Mouse (Mus musculus): ENCODE measurements around the gene Cd24a. TPM values are rescaled to one million over a fixed set of nuclear protein-coding genes. Genes with fewer than 3 reads are reported as not detected.

Gene Cd24a
- polyA plus RNA-seq, 1 experiment = 31.2 TPM

GRCm38 (mm10) chr10:43551388-43551787 lies 26.7 kb upstream of the Cd24a start:
- no peak for TF ChIP-seq TCF3 (IDR thresholded peaks at IDR 0.05; ENCODE audit: insufficient read length, low read depth)
- no peak for TF ChIP-seq USF1 (IDR thresholded peaks at IDR 0.05; ENCODE audit: low read depth)
- no peak for TF ChIP-seq MYOG (IDR thresholded peaks at IDR 0.05; ENCODE audit: control insufficient read depth in 1 of 3, insufficient read depth in 1 of 3, insufficient read length in 2 of 3, low read depth in 2 of 3)
- no peak for TF ChIP-seq SRF (IDR thresholded peaks at IDR 0.05; ENCODE audit: control insufficient read depth, insufficient read length, low read depth)
- no peak for TF ChIP-seq REST (IDR thresholded peaks at IDR 0.05; ENCODE audit: insufficient read depth, insufficient read length)
- no peak for TF ChIP-seq POLR2A (IDR thresholded peaks at IDR 0.05; ENCODE audit: insufficient read length, low read depth)
- TF ChIP-seq POLR2AphosphoS2 (IDR thresholded peaks at IDR 0.05; ENCODE audit: insufficient read length, low read depth) = no peak
- TF ChIP-seq MYOD1 (IDR thresholded peaks at IDR 0.05; ENCODE audit: control insufficient read depth in 1 of 3, insufficient read length in 2 of 3, low read depth in 2 of 3) = no peak
- TF ChIP-seq CEBPB (IDR thresholded peaks at IDR 0.05; ENCODE audit: insufficient read depth, poor library complexity, severe bottlenecking) = no peak
- no peak for TF ChIP-seq MAX (IDR thresholded peaks at IDR 0.05; ENCODE audit: low read depth)
- TF ChIP-seq TCF12 (IDR thresholded peaks at IDR 0.05; ENCODE audit: insufficient read depth, poor library complexity, severe bottlenecking) = no peak
- no peak for TF ChIP-seq E2F4 (IDR thresholded peaks at IDR 0.05; ENCODE audit: insufficient read depth)
- no peak overlapping the region for H3ac ChIP-seq (ENCODE audit: control insufficient read depth, insufficient read length)
- H3K27me3 ChIP-seq (ENCODE audit: control insufficient read depth, insufficient read depth, insufficient read length) = peaks cover 5% of the 10 kb centered on the region
- H3K36me3 ChIP-seq (ENCODE audit: control insufficient read depth, insufficient read depth) = no peaks in the 10 kb centered on the region
- no peak overlapping the region for H3K4me2 ChIP-seq (ENCODE audit: low read depth)
- H3K4me3 ChIP-seq = no peak overlapping the region
- H3K79me2 ChIP-seq (ENCODE audit: control insufficient read depth, insufficient read depth) = no peaks in the 10 kb centered on the region

- Histone ChIP-seq H3K4me2 (ENCODE audit: low read depth) (no peak overlapping the region), H3ac (ENCODE audit: control insufficient read depth, insufficient read length) (no peak overlapping the region), H3K79me2 (ENCODE audit: control insufficient read depth, insufficient read depth) (no peaks in the 10 kb centered on the region), H3K27me3 (ENCODE audit: control insufficient read depth, insufficient read depth, insufficient read length) (peaks cover 19% of the 10 kb centered on the region), H3K36me3 (ENCODE audit: control insufficient read depth, insufficient read depth) (no peaks in the 10 kb centered on the region), H3K4me3 (no peak overlapping the region)
- no peak for TF ChIP-seq MYOD1 (IDR thresholded peaks at IDR 0.05; ENCODE audit: control insufficient read depth in 1 of 3, insufficient read length in 2 of 3, low read depth in 2 of 3)
- no peak for TF ChIP-seq POLR2A (IDR thresholded peaks at IDR 0.05; ENCODE audit: insufficient read length, low read depth)
- TF ChIP-seq MYOG (IDR thresholded peaks at IDR 0.05; ENCODE audit: control insufficient read depth in 1 of 3, insufficient read depth in 1 of 3, insufficient read length in 2 of 3, low read depth in 2 of 3) = no peak
- no peak for TF ChIP-seq CEBPB (IDR thresholded peaks at IDR 0.05; ENCODE audit: insufficient read depth, poor library complexity, severe bottlenecking)
These were observed 20.4 kb upstream of the Cd24a start for GRCm38 (mm10) chr10:43557630-43558165.

DNA sequence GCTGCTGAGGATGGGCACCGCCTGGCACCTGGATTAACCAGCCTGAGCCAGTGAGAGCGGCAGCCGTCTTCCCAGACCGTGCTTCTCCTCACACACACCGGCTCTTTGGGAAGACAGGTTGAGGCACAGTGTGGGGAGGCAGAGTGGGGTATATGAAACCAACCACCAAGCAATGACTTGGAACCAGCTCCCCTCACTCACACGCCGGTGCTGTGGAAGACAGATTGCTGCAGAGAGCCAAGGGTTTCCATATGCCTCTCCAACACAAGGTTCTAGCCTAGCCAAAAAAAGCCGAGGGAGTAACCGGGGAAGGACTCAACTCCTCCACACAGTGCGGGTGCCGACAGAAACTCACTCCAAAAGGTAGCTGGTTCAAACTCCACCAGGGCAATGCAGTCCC lies 18.8 kb upstream of the Cd24a start:
- H3K27me3 ChIP-seq (ENCODE audit: control insufficient read depth, insufficient read depth, insufficient read length) = peaks cover 19% of the 10 kb centered on the region
- no peak overlapping the region for H3K4me3 ChIP-seq
- H3K4me2 ChIP-seq (ENCODE audit: low read depth) = no peak overlapping the region
- H3ac ChIP-seq (ENCODE audit: control insufficient read depth, insufficient read length) = no peak overlapping the region
- H3K36me3 ChIP-seq (ENCODE audit: control insufficient read depth, insufficient read depth) = no peaks in the 10 kb centered on the region
- no peak for TF ChIP-seq MYOG (IDR thresholded peaks at IDR 0.05; ENCODE audit: control insufficient read depth in 1 of 3, insufficient read depth in 1 of 3, insufficient read length in 2 of 3, low read depth in 2 of 3)
- no peak for TF ChIP-seq MAX (IDR thresholded peaks at IDR 0.05; ENCODE audit: low read depth)
- no peak for TF ChIP-seq REST (IDR thresholded peaks at IDR 0.05; ENCODE audit: insufficient read depth, insufficient read length)
- TF ChIP-seq E2F4 (IDR thresholded peaks at IDR 0.05; ENCODE audit: insufficient read depth) = no peak
- H3K79me2 ChIP-seq (ENCODE audit: control insufficient read depth, insufficient read depth) = no peaks in the 10 kb centered on the region

DNA sequence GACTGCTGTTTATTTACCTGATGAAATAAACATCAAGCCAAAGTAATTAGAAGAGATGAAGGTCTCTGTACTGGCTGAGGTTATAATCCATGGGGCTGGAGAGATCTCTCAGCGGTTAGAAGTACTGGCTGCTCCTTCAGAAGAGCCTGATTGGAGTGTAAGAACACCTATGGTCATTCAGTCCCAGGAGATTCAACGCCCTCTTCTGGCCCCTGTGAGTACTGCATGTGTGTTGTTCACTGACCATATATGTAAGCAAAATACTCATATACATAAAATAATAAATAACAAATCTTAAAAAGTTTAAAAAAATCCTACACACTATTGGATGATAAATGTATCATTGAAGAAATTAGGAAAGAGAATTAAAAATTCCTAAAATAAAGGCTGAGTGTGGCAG lies 17.3 kb upstream of the Cd24a start:
- H3K36me3 ChIP-seq (ENCODE audit: control insufficient read depth, insufficient read depth) = no peaks in the 10 kb centered on the region
- TF ChIP-seq TCF3 (IDR thresholded peaks at IDR 0.05; ENCODE audit: insufficient read length, low read depth) (no peak), E2F4 (IDR thresholded peaks at IDR 0.05; ENCODE audit: insufficient read depth) (no peak), SRF (IDR thresholded peaks at IDR 0.05; ENCODE audit: control insufficient read depth, insufficient read length, low read depth) (no peak), CEBPB (IDR thresholded peaks at IDR 0.05; ENCODE audit: insufficient read depth, poor library complexity, severe bottlenecking) (no peak), REST (IDR thresholded peaks at IDR 0.05; ENCODE audit: insufficient read depth, insufficient read length) (no peak), POLR2A (IDR thresholded peaks at IDR 0.05; ENCODE audit: insufficient read length, low read depth) (no peak), MAX (IDR thresholded peaks at IDR 0.05; ENCODE audit: low read depth) (no peak), POLR2AphosphoS2 (IDR thresholded peaks at IDR 0.05; ENCODE audit: insufficient read length, low read depth) (no peak), USF1 (IDR thresholded peaks at IDR 0.05; ENCODE audit: low read depth) (no peak)
- H3K4me2 ChIP-seq (ENCODE audit: low read depth) = no peak overlapping the region
- H3ac ChIP-seq (ENCODE audit: control insufficient read depth, insufficient read length) = no peak overlapping the region
- peaks cover 19% of the 10 kb centered on the region for H3K27me3 ChIP-seq (ENCODE audit: control insufficient read depth, insufficient read depth, insufficient read length)
- no peaks in the 10 kb centered on the region for H3K79me2 ChIP-seq (ENCODE audit: control insufficient read depth, insufficient read depth)
- H3K4me3 ChIP-seq = no peak overlapping the region

GRCm38 (mm10) chr10:43561311-43561710 lies 16.8 kb upstream of the Cd24a start:
- no peaks in the 10 kb centered on the region for H3K36me3 ChIP-seq (ENCODE audit: control insufficient read depth, insufficient read depth)
- peaks cover 19% of the 10 kb centered on the region for H3K27me3 ChIP-seq (ENCODE audit: control insufficient read depth, insufficient read depth, insufficient read length)
- no peak overlapping the region for H3K4me2 ChIP-seq (ENCODE audit: low read depth)
- H3ac ChIP-seq (ENCODE audit: control insufficient read depth, insufficient read length) = no peak overlapping the region
- H3K79me2 ChIP-seq (ENCODE audit: control insufficient read depth, insufficient read depth) = no peaks in the 10 kb centered on the region
- TF ChIP-seq SRF (IDR thresholded peaks at IDR 0.05; ENCODE audit: control insufficient read depth, insufficient read length, low read depth) = no peak
- TF ChIP-seq MYOD1 (IDR thresholded peaks at IDR 0.05; ENCODE audit: control insufficient read depth in 1 of 3, insufficient read length in 2 of 3, low read depth in 2 of 3) = no peak
- TF ChIP-seq USF1 (IDR thresholded peaks at IDR 0.05; ENCODE audit: low read depth) = no peak
- no peak for TF ChIP-seq REST (IDR thresholded peaks at IDR 0.05; ENCODE audit: insufficient read depth, insufficient read length)
- TF ChIP-seq POLR2A (IDR thresholded peaks at IDR 0.05; ENCODE audit: insufficient read length, low read depth) = no peak
- H3K4me3 ChIP-seq = no peak overlapping the region

All from myocyte (in vitro differentiated cells).